Mouse (Mus musculus): ENCODE measurements at regions not wholly inside any gene's neighbourhood (a gene's known extent, or its start where the extent isn't known, plus 50 kb on each side); places are given as distances from the start of the nearest gene placed in this dataset.

DNA sequence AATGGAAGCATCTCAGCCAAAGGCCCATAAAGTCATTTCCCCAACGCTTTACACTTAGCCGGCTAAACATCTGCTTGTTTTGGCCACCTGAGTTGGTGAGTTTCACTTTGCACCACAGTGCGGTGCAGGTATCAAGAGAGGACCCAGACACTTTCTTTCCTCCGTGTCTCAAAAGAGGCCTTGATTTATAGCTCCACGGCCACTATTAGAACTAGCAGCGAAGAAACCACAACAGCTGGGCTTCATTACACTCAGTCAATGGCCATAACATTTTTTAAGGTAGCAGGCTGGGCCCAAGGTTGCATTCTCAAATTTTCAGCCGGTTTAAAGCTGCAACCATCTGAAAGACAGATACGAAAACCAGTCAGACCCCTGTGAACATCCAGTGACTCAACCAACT is 103.4 kb downstream of the Mreg start:
- H3K27me3 ChIP-seq = no peaks in the 10 kb centered on the region
- H3K4me1 ChIP-seq (replicated peaks) = no peaks in the 10 kb centered on the region
- H3K36me3 ChIP-seq = no peaks in the 10 kb centered on the region
- no peak overlapping the region for H3K4me2 ChIP-seq
- ATAC-seq (replicated peaks; ENCODE audit: insufficient number of reproducible peaks, insufficient read depth, low FRiP score, low read depth) = no peak
- no peak overlapping the region for H3K27ac ChIP-seq
- H3K9ac ChIP-seq = no peak overlapping the region
- no peak overlapping the region for H3K4me3 ChIP-seq
- H3K9me3 ChIP-seq (replicated peaks) = no peaks in the 10 kb centered on the region
- WGBS = 74% methylated on average over 8 of the region's 8 CpGs

DNA sequence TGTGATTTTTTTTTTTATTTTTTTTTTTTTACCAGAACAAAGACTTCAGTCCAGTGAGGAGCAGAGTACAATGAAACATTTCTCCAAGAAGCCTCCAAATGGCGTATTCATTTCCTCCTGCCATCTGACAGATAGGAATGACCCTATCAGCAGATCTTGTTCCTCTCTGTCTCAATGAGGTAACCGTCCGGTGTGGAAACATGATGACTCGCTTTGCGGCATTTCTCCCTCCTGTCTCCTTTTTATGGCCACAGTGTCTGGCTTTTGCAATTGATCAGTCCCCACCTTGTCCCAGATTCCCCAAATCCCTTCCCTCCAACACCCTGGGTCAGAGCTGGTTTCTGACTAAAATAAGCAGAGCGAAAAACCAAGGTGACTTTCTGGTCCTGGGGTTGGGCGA is 105.0 kb downstream of the Mreg start:
- 76% methylated on average over 7 of the region's 7 CpGs for WGBS
- no peak overlapping the region for H3K9ac ChIP-seq
- no peak overlapping the region for H3K27ac ChIP-seq
- H3K4me1 ChIP-seq (replicated peaks) = no peaks in the 10 kb centered on the region
- no peak overlapping the region for H3K4me2 ChIP-seq
- no peaks in the 10 kb centered on the region for H3K27me3 ChIP-seq
- no peak overlapping the region for H3K4me3 ChIP-seq
- H3K9me3 ChIP-seq (replicated peaks) = no peaks in the 10 kb centered on the region
- no peaks in the 10 kb centered on the region for H3K36me3 ChIP-seq
- ATAC-seq (replicated peaks; ENCODE audit: insufficient number of reproducible peaks, insufficient read depth, low FRiP score, low read depth) = no peak

GRCm38 (mm10) chr1:72106655-72107054 is 105.5 kb downstream of the Mreg start:
- Histone ChIP-seq H3K27me3 (no peaks in the 10 kb centered on the region), H3K9ac (no peak overlapping the region), H3K4me1 (replicated peaks) (no peaks in the 10 kb centered on the region), H3K9me3 (replicated peaks) (no peaks in the 10 kb centered on the region), H3K4me3 (no peak overlapping the region), H3K27ac (no peak overlapping the region), H3K36me3 (no peaks in the 10 kb centered on the region), H3K4me2 (no peak overlapping the region)
- 68% methylated on average over 4 of the region's 4 CpGs for WGBS
- no peak for ATAC-seq (replicated peaks; ENCODE audit: insufficient number of reproducible peaks, insufficient read depth, low FRiP score, low read depth)

GRCm38 (mm10) chr1:72105435-72106057 is 106.6 kb downstream of the Mreg start:
- 76% methylated on average over 5 of the region's 5 CpGs for WGBS
- no peak overlapping the region for H3K27ac ChIP-seq
- no peaks in the 10 kb centered on the region for H3K4me1 ChIP-seq (replicated peaks)
- no peaks in the 10 kb centered on the region for H3K9me3 ChIP-seq (replicated peaks)
- no peaks in the 10 kb centered on the region for H3K27me3 ChIP-seq
- H3K9ac ChIP-seq = no peak overlapping the region
- no peak overlapping the region for H3K4me2 ChIP-seq
- ATAC-seq (replicated peaks; ENCODE audit: insufficient number of reproducible peaks, insufficient read depth, low FRiP score, low read depth) = no peak
- H3K4me3 ChIP-seq = no peak overlapping the region
- no peaks in the 10 kb centered on the region for H3K36me3 ChIP-seq

DNA sequence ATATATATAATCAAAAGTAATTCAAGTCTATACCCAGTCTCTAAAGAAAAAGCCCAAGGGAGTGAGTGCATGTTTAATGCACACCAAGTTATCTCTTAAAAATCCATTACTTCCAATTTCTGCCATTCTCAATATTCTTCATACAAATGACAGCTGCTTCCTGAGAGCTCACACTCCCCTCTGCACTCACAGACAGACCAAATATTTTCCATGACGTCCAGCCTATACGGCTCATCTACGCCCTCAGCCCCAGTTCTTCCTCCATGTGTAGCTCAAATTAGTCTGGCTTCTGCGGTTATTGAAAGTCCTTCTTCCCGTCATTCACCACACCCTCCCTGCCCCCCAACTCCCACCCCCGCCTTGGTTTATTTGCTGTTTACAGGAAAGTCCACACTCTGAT is 108.1 kb downstream of the Mreg start:
- H3K36me3 ChIP-seq = no peaks in the 10 kb centered on the region
- ATAC-seq (replicated peaks; ENCODE audit: insufficient number of reproducible peaks, insufficient read depth, low FRiP score, low read depth) = no peak
- H3K9me3 ChIP-seq (replicated peaks) = no peaks in the 10 kb centered on the region
- no peak overlapping the region for H3K4me3 ChIP-seq
- no peak overlapping the region for H3K27ac ChIP-seq
- H3K4me1 ChIP-seq (replicated peaks) = no peaks in the 10 kb centered on the region
- H3K27me3 ChIP-seq = no peaks in the 10 kb centered on the region
- H3K4me2 ChIP-seq = no peak overlapping the region
- H3K9ac ChIP-seq = no peak overlapping the region
- 57% methylated on average over 6 of the region's 6 CpGs for WGBS

- WGBS = 78% methylated on average over 6 of the region's 6 CpGs
- H3K27me3 ChIP-seq = no peaks in the 10 kb centered on the region
- no peak for ATAC-seq (replicated peaks; ENCODE audit: insufficient number of reproducible peaks, insufficient read depth, low FRiP score, low read depth)
Measured at GRCm38 (mm10) chr1:72103387-72103786, 108.7 kb downstream of the Mreg start.

DNA sequence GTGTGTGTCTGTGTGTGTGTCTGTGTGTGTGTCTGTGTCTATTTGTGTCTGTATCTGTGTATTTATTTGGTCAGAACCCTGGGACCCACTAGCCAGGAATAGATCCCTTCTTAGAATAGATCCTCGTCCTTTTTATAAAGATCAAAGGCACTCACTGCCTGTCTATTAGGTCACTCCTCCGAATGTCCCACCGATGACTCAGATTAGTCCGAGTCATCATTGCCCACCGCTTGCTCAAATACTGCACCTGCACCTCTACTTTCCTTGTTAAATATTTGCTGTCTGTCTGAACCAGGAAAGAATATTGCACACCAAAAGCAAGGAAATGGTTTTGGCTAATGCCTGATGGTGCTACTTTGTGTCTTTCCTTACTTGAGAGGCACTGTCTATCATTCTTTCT is 112.7 kb downstream of the Mreg start:
- H3K9me3 ChIP-seq (replicated peaks) = no peaks in the 10 kb centered on the region
- H3K4me1 ChIP-seq (replicated peaks) = no peaks in the 10 kb centered on the region
- no peak overlapping the region for H3K27ac ChIP-seq
- no peaks in the 10 kb centered on the region for H3K27me3 ChIP-seq
- no peak overlapping the region for H3K4me2 ChIP-seq
- H3K4me3 ChIP-seq = no peak overlapping the region
- H3K9ac ChIP-seq = no peak overlapping the region
- 43% methylated on average over 5 of the region's 5 CpGs for WGBS
- H3K36me3 ChIP-seq = no peaks in the 10 kb centered on the region
- no peak for ATAC-seq (replicated peaks; ENCODE audit: insufficient number of reproducible peaks, insufficient read depth, low FRiP score, low read depth)

More at GRCm38 (mm10) chr1:72103387-72103786, 108.7 kb downstream of the Mreg start:
- Histone ChIP-seq H3K4me2 (no peak overlapping the region), H3K27ac (no peak overlapping the region), H3K4me3 (no peak overlapping the region), H3K9ac (no peak overlapping the region), H3K36me3 (no peaks in the 10 kb centered on the region), H3K9me3 (replicated peaks) (no peaks in the 10 kb centered on the region), H3K4me1 (replicated peaks) (no peaks in the 10 kb centered on the region)

DNA sequence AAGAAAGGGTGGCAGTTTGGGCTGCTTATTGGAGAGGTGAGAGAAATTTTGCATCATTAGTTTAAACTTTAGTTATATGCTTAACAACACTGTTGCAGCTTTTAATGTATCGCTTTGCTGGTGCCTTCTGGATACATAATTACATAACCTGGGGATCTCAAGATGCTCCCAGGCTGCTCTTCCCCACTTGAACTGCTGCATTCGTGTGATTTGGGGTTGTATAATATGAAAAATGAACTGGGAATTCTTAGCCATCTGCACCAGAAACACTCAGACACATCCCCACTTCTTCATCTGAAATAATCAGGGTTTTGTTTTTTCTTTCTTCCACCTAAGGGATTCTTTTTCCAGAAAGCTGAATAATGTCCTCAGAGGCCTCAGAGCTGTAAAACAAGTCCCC is 120.8 kb downstream of the Mreg start:
- 72% methylated on average over 2 of the region's 2 CpGs for WGBS
- Histone ChIP-seq H3K4me1 (replicated peaks) (no peaks in the 10 kb centered on the region), H3K27ac (no peak overlapping the region), H3K9ac (no peak overlapping the region), H3K27me3 (no peaks in the 10 kb centered on the region), H3K9me3 (replicated peaks) (no peaks in the 10 kb centered on the region), H3K4me2 (no peak overlapping the region), H3K4me3 (no peak overlapping the region), H3K36me3 (no peaks in the 10 kb centered on the region)
- ATAC-seq (replicated peaks; ENCODE audit: insufficient number of reproducible peaks, insufficient read depth, low FRiP score, low read depth) = no peak

GRCm38 (mm10) chr1:72085661-72086060 is 126.4 kb downstream of the Mreg start:
- no peak overlapping the region for H3K4me2 ChIP-seq
- WGBS = 54% methylated on average over 6 of the region's 6 CpGs
- no peak overlapping the region for H3K9ac ChIP-seq
- ATAC-seq (replicated peaks; ENCODE audit: insufficient number of reproducible peaks, insufficient read depth, low FRiP score, low read depth) = no peak
- no peaks in the 10 kb centered on the region for H3K9me3 ChIP-seq (replicated peaks)
- no peaks in the 10 kb centered on the region for H3K36me3 ChIP-seq
- no peaks in the 10 kb centered on the region for H3K27me3 ChIP-seq
- H3K27ac ChIP-seq = no peak overlapping the region
- no peaks in the 10 kb centered on the region for H3K4me1 ChIP-seq (replicated peaks)
- H3K4me3 ChIP-seq = no peak overlapping the region

GRCm38 (mm10) chr1:72084219-72084618 is 127.9 kb downstream of the Mreg start:
- Histone ChIP-seq H3K27me3 (no peaks in the 10 kb centered on the region), H3K4me1 (replicated peaks) (no peaks in the 10 kb centered on the region), H3K36me3 (no peaks in the 10 kb centered on the region), H3K9me3 (replicated peaks) (no peaks in the 10 kb centered on the region), H3K9ac (no peak overlapping the region), H3K27ac (no peak overlapping the region), H3K4me2 (no peak overlapping the region), H3K4me3 (no peak overlapping the region)
- ATAC-seq (replicated peaks; ENCODE audit: insufficient number of reproducible peaks, insufficient read depth, low FRiP score, low read depth) = no peak
- WGBS = 51% methylated on average over 3 of the region's 3 CpGs

DNA sequence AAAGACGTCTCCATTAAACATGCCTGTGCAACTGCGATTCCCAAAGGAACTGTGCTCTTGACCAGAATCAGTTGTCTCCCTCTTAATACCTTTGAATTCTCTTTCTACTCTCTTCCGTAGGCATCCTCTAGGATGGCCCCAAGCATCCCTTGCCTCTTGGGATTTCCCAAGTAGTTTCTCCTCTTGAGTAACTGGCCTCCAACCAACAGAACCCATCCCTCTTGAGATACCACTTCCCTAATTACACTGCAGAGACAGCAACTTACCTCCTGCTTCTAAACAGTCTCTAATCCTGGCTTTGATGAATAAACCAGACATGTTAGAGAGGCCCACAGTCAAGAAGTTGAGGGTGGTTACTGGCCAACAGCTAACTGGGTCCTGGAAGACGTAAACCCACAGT is 129.7 kb downstream of the Mreg start:
- H3K36me3 ChIP-seq = no peaks in the 10 kb centered on the region

GRCm38 (mm10) chr1:72081811-72082210 is 130.3 kb downstream of the Mreg start:
- Histone ChIP-seq H3K4me1 (replicated peaks) (no peaks in the 10 kb centered on the region), H3K9me3 (replicated peaks) (no peaks in the 10 kb centered on the region), H3K4me2 (no peak overlapping the region), H3K4me3 (no peak overlapping the region), H3K27me3 (no peaks in the 10 kb centered on the region), H3K9ac (no peak overlapping the region), H3K36me3 (no peaks in the 10 kb centered on the region), H3K27ac (no peak overlapping the region)
- ATAC-seq (replicated peaks; ENCODE audit: insufficient number of reproducible peaks, insufficient read depth, low FRiP score, low read depth) = no peak
- 68% methylated on average over 5 of the region's 5 CpGs for WGBS

More for the DNA sequence above, 129.7 kb downstream of the Mreg start:
- 77% methylated on average over 4 of the region's 4 CpGs for WGBS
- Histone ChIP-seq H3K27ac (no peak overlapping the region), H3K4me3 (no peak overlapping the region), H3K4me1 (replicated peaks) (no peaks in the 10 kb centered on the region), H3K9me3 (replicated peaks) (no peaks in the 10 kb centered on the region), H3K4me2 (no peak overlapping the region), H3K9ac (no peak overlapping the region), H3K27me3 (no peaks in the 10 kb centered on the region)
- ATAC-seq (replicated peaks; ENCODE audit: insufficient number of reproducible peaks, insufficient read depth, low FRiP score, low read depth) = no peak
